Mouse (Mus musculus) MEL (cell line): ENCODE measurements around the gene Lrig2.

Experiments
- CTCF ChIP-seq, 3 experiments: IDR thresholded peaks in 2 of 3; conservative IDR thresholded peaks in 1 of 3; 2 replicates each; pipeline ENCODE4 v1.5.1; 2011 to 2012; ENCODE audit warnings: low read length in 3 of 3, low read depth in 2 of 3, mild to moderate bottlenecking in 2 of 3, improper control_type of control experiment in 1 of 3, inconsistent platforms in 1 of 3, mixed read lengths in 1 of 3, moderate library complexity in 1 of 3; ENCODE audit not compliant: control insufficient read depth in 1 of 3, insufficient read depth in 1 of 3, poor library complexity in 1 of 3, severe bottlenecking in 1 of 3
- MXI1 ChIP-seq: IDR thresholded peaks from 2 replicates; pipeline ENCODE4 v1.6.1; 2011; ENCODE audit warnings: mild to moderate bottlenecking, low read depth, low read length, improper control_type of control experiment
- POLR2A ChIP-seq, 2 experiments: IDR thresholded peaks; 2 replicates each; pipeline ENCODE4 v1.6.1; 2011 to 2012; ENCODE audit warnings: low read length in 2 of 2, mild to moderate bottlenecking in 2 of 2, control low read depth in 1 of 2, improper control_type of control experiment in 1 of 2, low read depth in 1 of 2, moderate library complexity in 1 of 2; ENCODE audit not compliant: control insufficient read depth in 1 of 2, insufficient read depth in 1 of 2, poor library complexity in 1 of 2

DNA sequence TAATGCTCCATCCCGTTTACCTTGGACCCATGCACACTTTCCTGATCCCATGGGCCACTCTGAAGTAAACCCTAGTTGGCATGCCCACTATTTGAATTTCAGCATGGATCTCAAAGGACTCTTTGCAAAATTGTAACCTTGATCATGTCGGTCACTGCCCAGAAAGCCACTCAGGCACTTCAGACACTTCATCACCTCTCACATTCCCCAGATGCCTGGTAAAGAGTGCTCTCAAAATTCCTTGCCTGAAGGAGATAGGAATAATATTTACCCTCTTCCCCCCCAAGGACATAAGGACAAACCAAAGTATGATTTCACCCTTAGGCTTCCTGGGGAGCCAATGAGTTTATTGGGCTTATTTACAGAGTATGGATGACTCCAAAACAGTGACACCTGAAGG lies 139.3 kb downstream of the Lrig2 start:
- TF ChIP-seq MXI1 (no peak), POLR2A (IDR thresholded peaks at IDR 0.05; ENCODE audit: control insufficient read depth in 1 of 2, insufficient read depth in 1 of 2, low read depth in 1 of 2, low read length in 2 of 2, poor library complexity in 1 of 2) (no peak), CTCF (IDR thresholded peaks at IDR 0.05 in 2 of 3, conservative IDR thresholded peaks at IDR 0.05 in 1 of 3; ENCODE audit: control insufficient read depth in 1 of 3, insufficient read depth in 1 of 3, low read depth in 2 of 3, low read length in 3 of 3, poor library complexity in 1 of 3, severe bottlenecking in 1 of 3) (no peak)
